Mouse (Mus musculus): ENCODE data around the gene Hoxc12.

Hoxc12 gene

GRCm38 (mm10) chr15:102981379-102982288 lies 45.1 kb downstream of the Hoxc12 start:
- no peak for DNase-seq (ENCODE audit: low spot score)

- no peak for DNase-seq (ENCODE audit: low spot score)
Measured at GRCm38 (mm10) chr15:102983716-102984115, 47.2 kb downstream of the Hoxc12 start.

- no peak for DNase-seq (ENCODE audit: low spot score)
Measured at GRCm38 (mm10) chr15:102984521-102984920, 48.0 kb downstream of the Hoxc12 start.

- DNase-seq (ENCODE audit: low spot score): no peak
Measured at GRCm38 (mm10) chr15:102984925-102985324, 48.4 kb downstream of the Hoxc12 start.

- peak; percentile 66 for DNase-seq (ENCODE audit: low spot score)
Measured at GRCm38 (mm10) chr15:102987124-102987833, 50.7 kb downstream of the Hoxc12 start.

GRCm38 (mm10) chr15:102988078-102988477 lies 51.5 kb downstream of the Hoxc12 start:
- DNase-seq (ENCODE audit: low spot score): no peak

Data from T-cell, adult 2 months (primary cell).